Mouse (Mus musculus) embryonic stem cell, embryonic (primary cell): ENCODE results near the gene Poldip3.

Source experiments
- CTCF ChIA-PET, 4 experiments: fragments of 300-600 bp in 2 of 4; fragments of 350-600 bp in 2 of 4; sonication (Branson Sonifier 250); formaldehyde crosslinking; loops; one replicate each; lab custom pipeline; 2022; ENCODE audit warnings: inconsistent platforms in 2 of 4; lab: Charles Lee
- POLR2A ChIA-PET, 4 experiments: fragments of 300-600 bp in 2 of 4; fragments of 350-600 bp in 2 of 4; sonication (Branson Sonifier 250); formaldehyde crosslinking; loops; one replicate each; lab custom pipeline; 2022; ENCODE audit warnings: antibody characterized with exemption in 4 of 4, inconsistent platforms in 1 of 4; lab: Charles Lee

Poldip3 gene

GRCm38 (mm10) chr15:83088495-83089428 is 60.4 kb downstream of the Poldip3 start:
- CTCF ChIA-PET, result interaction anchor here in 1 of 4 experiments (0.7 to 1.7 kb wide), 2 partner anchors 8 to 144 kb away, joined by 3 to 4 read pairs; no protein-coding TSS in a partner anchor
- POLR2A ChIA-PET, result interaction anchor here (0.6 to 7.2 kb wide), 14 partner anchors 8 to 327 kb away, joined by 3 to 50 read pairs (median 12); partner anchors contain the start of gene Poldip3 (in 3 of the 4)

GRCm38 (mm10) chr15:83086636-83087328 is 62.4 kb downstream of the Poldip3 start:
- POLR2A ChIA-PET, result interaction anchor here (0.6 to 7.2 kb wide), 18 partner anchors 10 to 748 kb away, joined by 3 to 50 read pairs (median 5); partner anchors contain the start of genes Poldip3 (in 3 of the 4), Naga (in 1 of the 4), Pheta2 (in 1 of the 4) and Smdt1 (in 1 of the 4)
- CTCF ChIA-PET, result interaction anchor here (0.5 to 6.6 kb wide), 51 partner anchors 10 to 831 kb away, joined by 3 to 48 read pairs (median 5); partner anchors contain the start of genes Cyb5r3 (in 1 of the 4) and Wbp2nl (in 1 of the 4)

- ChIA-PET POLR2A (interaction anchor here (0.6 to 7.2 kb wide), 22 partner anchors 10 to 798 kb away, joined by 3 to 50 read pairs (median 5); partner anchors contain the start of genes Poldip3 (in 4 of the 4), Naga (in 1 of the 4), Pheta2 (in 1 of the 4) and Smdt1 (in 1 of the 4)), CTCF (interaction anchor here (0.5 to 6.6 kb wide), 92 partner anchors 10 to 834 kb away, joined by 3 to 48 read pairs (median 4); partner anchors contain the start of genes Cyb5r3 (in 1 of the 4), Poldip3 (in 1 of the 4) and Wbp2nl (in 1 of the 4))
Measured at GRCm38 (mm10) chr15:83085901-83086300, 63.3 kb downstream of the Poldip3 start.

- POLR2A ChIA-PET, result interaction anchor here in 3 of 4 experiments (0.5 to 7.2 kb wide), 11 partner anchors 13 to 887 kb away, joined by 3 to 50 read pairs (median 4); partner anchors contain the start of genes Poldip3 (in 3 of the 3), Naga (in 1 of the 3), Pheta2 (in 1 of the 3) and Smdt1 (in 1 of the 3)
- CTCF ChIA-PET, result interaction anchor here (0.6 to 6.6 kb wide), 10 partner anchors 12 to 279 kb away, joined by 3 to 48 read pairs (median 4); no protein-coding TSS in a partner anchor
Measured at GRCm38 (mm10) chr15:83084022-83084640, 65.1 kb downstream of the Poldip3 start.

GRCm38 (mm10) chr15:83083530-83083929 is 65.7 kb downstream of the Poldip3 start:
- CTCF ChIA-PET, result interaction anchor here in 3 of 4 experiments (0.6 to 6.6 kb wide), 6 partner anchors 12 to 400 kb away, joined by 3 to 48 read pairs (median 4); no protein-coding TSS in a partner anchor
- POLR2A ChIA-PET, result interaction anchor here in 3 of 4 experiments (0.5 to 6.0 kb wide), 7 partner anchors 12 to 887 kb away, joined by 3 to 36 read pairs (median 3); partner anchors contain the start of gene Poldip3 (in 3 of the 3)
